Mouse (Mus musculus): Measurements from ENCODE around the gene Gm10681.

DNA sequence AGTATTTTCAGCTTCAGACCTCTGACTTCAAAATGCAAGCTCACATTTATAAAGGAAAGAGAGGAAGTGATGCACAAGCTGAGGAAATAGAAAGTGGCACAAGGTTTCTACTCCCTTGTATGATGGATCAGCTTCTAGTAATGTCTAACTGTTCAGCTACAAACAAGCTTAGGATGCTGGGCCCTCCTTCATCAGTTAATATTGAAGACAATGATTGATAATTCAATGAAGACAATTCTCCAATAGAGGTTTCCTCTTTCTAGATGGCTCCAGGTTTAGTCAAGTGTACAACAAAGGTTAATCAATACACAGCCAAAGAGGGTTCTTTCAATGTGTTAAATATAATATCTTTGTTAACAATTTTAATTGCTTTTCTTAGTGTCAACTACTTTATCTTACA is at the start of gene Gm10681:
- TF ChIP-seq GATA1 (IDR thresholded peaks at IDR 0.05; ENCODE audit: low read length) (no peak), TAL1 (IDR thresholded peaks at IDR 0.05; ENCODE audit: low read length) (no peak)

Measured in erythroblast, embryonic 14.5 days (primary cell).